Mouse (Mus musculus) forebrain, embryonic 12.5 days (tissue): ENCODE results near the gene Fance. TPM values are rescaled to one million over a fixed set of nuclear protein-coding genes. Genes with fewer than 3 reads are reported as not detected.
"Not testable (repeated sequence)": the region's sequence is repeated elsewhere in the genome, so short reads cannot be mapped to it uniquely, and the experiment has no call there.

Source experiments
- ATAC-seq: fragments of 200-750 bp; cut with Nextera tagmentation; 2 replicates; pipeline ENCODE4 v1.8.0; 2017; ENCODE audit warnings: moderate TSS enrichment; ENCODE audit not compliant: low FRiP score
- H3K27ac ChIP-seq: fragments of 300-500 bp; sonication (generic); 2 replicates; pipeline ENCODE4 v1.5.1; 2016; ENCODE audit warnings: mild to moderate bottlenecking
- H3K27me3 ChIP-seq: fragments of 300-500 bp; sonication (generic); 2 replicates; pipeline ENCODE4 v1.6.1; 2016; ENCODE audit warnings: mild to moderate bottlenecking
- H3K36me3 ChIP-seq: fragments of 300-500 bp; sonication (generic); replicated peaks from 2 replicates; pipeline ENCODE4 v1.6.1; 2016; ENCODE audit warnings: mild to moderate bottlenecking
- H3K4me1 ChIP-seq: fragments of 300-500 bp; sonication (generic); 2 replicates; pipeline ENCODE4 v1.6.1; 2016
- H3K4me2 ChIP-seq: fragments of 300-500 bp; sonication (generic); 2 replicates; pipeline ENCODE4 v1.6.1; 2016; ENCODE audit warnings: mild to moderate bottlenecking, moderate library complexity
- H3K4me3 ChIP-seq: fragments of 300-500 bp; sonication (generic); replicated peaks from 2 replicates; pipeline ENCODE4 v1.5.1; 2016; ENCODE audit warnings: mild to moderate bottlenecking
- H3K9ac ChIP-seq: fragments of 300-500 bp; sonication (generic); 2 replicates; pipeline ENCODE4 v1.6.1; 2016; ENCODE audit warnings: mild to moderate bottlenecking
- H3K9me3 ChIP-seq: fragments of 300-500 bp; sonication (generic); 2 replicates; pipeline ENCODE4 v1.6.1; 2016
- WGBS: fragments of 180-500 bp; shearing (Covaris S2); methylation state at CpG from one replicate; pipeline ENCODE4 v1.1.7; 2016; 5-methylcytosine and 5-hydroxymethylcytosine counted together
- polyA plus RNA-seq: library from polyadenylated mRNA; unstranded; fragments of >200 nt; fragmentation: Nextera tagmentation; extraction: Ambion mirVana; gene quantifications from 2 replicates; pipeline ENCODE4 v1.2.1, GENCODE M21; 2016

The Fance gene
- polyA plus RNA-seq, 1 experiment from 2014 or later, result 25.9 TPM

GRCm38 (mm10) chr17:28330232-28330546 lies 16.9 kb downstream of the Fance start:
- peaks cover 30% of the 10 kb centered on the region for H3K4me1 ChIP-seq
- 0 out of 2 replicates have a peak overlapping the region, but pooled peaks have one; percentile 47 for H3K27ac ChIP-seq
- peak overlapping the region; percentile 87 for H3K4me2 ChIP-seq
- H3K27me3 ChIP-seq, result no peaks in the 10 kb centered on the region
- peak overlapping the region; percentile 90 for H3K4me3 ChIP-seq
- H3K36me3 ChIP-seq, result peaks cover 38% of the 10 kb centered on the region
- peak overlapping the region; percentile 99 for H3K9ac ChIP-seq
- 57% methylated on average over 2 of the region's 2 CpGs for WGBS
- H3K9me3 ChIP-seq, result no peaks in the 10 kb centered on the region
- no peak for ATAC-seq

GRCm38 (mm10) chr17:28330590-28330989 lies 17.3 kb downstream of the Fance start:
- H3K9me3 ChIP-seq, H3K27ac ChIP-seq, H3K9ac ChIP-seq, ATAC-seq, H3K4me2 ChIP-seq, H3K4me3 ChIP-seq, H3K27me3 ChIP-seq: not testable (repeated sequence)
- peaks cover 38% of the 10 kb centered on the region for H3K36me3 ChIP-seq
- WGBS, result 78% methylated on average over 8 of the region's 8 CpGs
- H3K4me1 ChIP-seq, result peaks cover 30% of the 10 kb centered on the region

GRCm38 (mm10) chr17:28331241-28332112 lies 18.2 kb downstream of the Fance start:
- Histone ChIP-seq H3K4me1 (peaks cover 30% of the 10 kb centered on the region), H3K4me3 (no peak overlapping the region)

GRCm38 (mm10) chr17:28332113-28332914 lies 19.0 kb downstream of the Fance start:
- Histone ChIP-seq H3K9ac (no peak overlapping the region), H3K27me3 (no peaks in the 10 kb centered on the region), H3K4me2 (no peak overlapping the region), H3K4me1 (peaks cover 30% of the 10 kb centered on the region), H3K27ac (peak overlapping the region; percentile 25; the same call in 1 of the 2 replicates), H3K9me3 (no peaks in the 10 kb centered on the region), H3K4me3 (no peak overlapping the region), H3K36me3 (peaks cover 35% of the 10 kb centered on the region)
- no peak for ATAC-seq
- WGBS, result 49% methylated on average over 13 of the region's 13 CpGs

More at GRCm38 (mm10) chr17:28331241-28332112, 18.2 kb downstream of the Fance start:
- Histone ChIP-seq H3K4me2 (no peak overlapping the region), H3K27ac (peak overlapping the region; percentile 25; the same call in 1 of the 2 replicates), H3K9ac (no peak overlapping the region), H3K9me3 (no peaks in the 10 kb centered on the region), H3K36me3 (peaks cover 36% of the 10 kb centered on the region), H3K27me3 (no peaks in the 10 kb centered on the region)
- 41% methylated on average over 5 of the region's 7 CpGs for WGBS
- no peak for ATAC-seq

- peak overlapping the region; percentile 36; the same call in 1 of the 2 replicates for H3K27ac ChIP-seq
- H3K4me3 ChIP-seq, result no peak overlapping the region
- H3K36me3 ChIP-seq, result peaks cover 35% of the 10 kb centered on the region
- H3K4me2 ChIP-seq, result no peak overlapping the region
- H3K9me3 ChIP-seq, result no peaks in the 10 kb centered on the region
- peaks cover 23% of the 10 kb centered on the region for H3K4me1 ChIP-seq
- no peaks in the 10 kb centered on the region for H3K27me3 ChIP-seq
- H3K9ac ChIP-seq, result no peak overlapping the region
- 58% methylated on average over 31 of the region's 31 CpGs for WGBS
- ATAC-seq, result no peak
Measured at GRCm38 (mm10) chr17:28332915-28333546, 19.7 kb downstream of the Fance start.

- peaks cover 9% of the 10 kb centered on the region for H3K4me1 ChIP-seq
- WGBS, result 79% methylated on average over 10 of the region's 10 CpGs
- H3K36me3 ChIP-seq, result peaks cover 33% of the 10 kb centered on the region
- no peak overlapping the region for H3K9ac ChIP-seq
- no peaks in the 10 kb centered on the region for H3K27me3 ChIP-seq
- H3K9me3 ChIP-seq, result no peaks in the 10 kb centered on the region
- H3K27ac ChIP-seq, result no peak overlapping the region
- no peak for ATAC-seq
- H3K4me3 ChIP-seq, result no peak overlapping the region
- no peak overlapping the region for H3K4me2 ChIP-seq
Measured at GRCm38 (mm10) chr17:28335267-28335666, 21.9 kb downstream of the Fance start.

GRCm38 (mm10) chr17:28337547-28337946 lies 24.2 kb downstream of the Fance start:
- H3K9me3 ChIP-seq, result no peaks in the 10 kb centered on the region
- H3K36me3 ChIP-seq, result peaks cover 20% of the 10 kb centered on the region
- H3K27me3 ChIP-seq, result no peaks in the 10 kb centered on the region
- peaks cover 22% of the 10 kb centered on the region for H3K4me1 ChIP-seq
- no peak overlapping the region for H3K4me3 ChIP-seq
- no peak overlapping the region for H3K27ac ChIP-seq
- WGBS, result 91% methylated on average over 7 of the region's 7 CpGs
- no peak overlapping the region for H3K4me2 ChIP-seq
- no peak for ATAC-seq
- H3K9ac ChIP-seq, result no peak overlapping the region

- Histone ChIP-seq H3K27me3 (0 out of 2 replicates have a peak, but pooled peaks cover 13% of the 10 kb centered on the region), H3K9me3 (no peaks in the 10 kb centered on the region), H3K4me3 (no peak overlapping the region), H3K9ac (peak overlapping the region; percentile 54), H3K36me3 (peaks cover 14% of the 10 kb centered on the region), H3K4me1 (peaks cover 23% of the 10 kb centered on the region), H3K27ac (0 out of 2 replicates have a peak overlapping the region, but pooled peaks have one; percentile 51), H3K4me2 (peak overlapping the region; percentile 55)
- WGBS, result 75% methylated on average over 7 of the region's 7 CpGs
- ATAC-seq, result no peak; the same call in 1 of the 2 replicates
Measured at GRCm38 (mm10) chr17:28340578-28340977, 27.3 kb downstream of the Fance start.

- Histone ChIP-seq H3K27ac (peak overlapping the region; percentile 51; the same call in 1 of the 2 replicates), H3K4me3 (peak overlapping the region; percentile 28), H3K27me3 (0 out of 2 replicates have a peak, but pooled peaks cover 14% of the 10 kb centered on the region), H3K36me3 (peaks cover 10% of the 10 kb centered on the region), H3K4me2 (peak overlapping the region; percentile 55), H3K9me3 (no peaks in the 10 kb centered on the region), H3K9ac (peak overlapping the region; percentile 54), H3K4me1 (peaks cover 28% of the 10 kb centered on the region)
- ATAC-seq, result peak; percentile 84
- WGBS, result 5% methylated on average over 26 of the region's 26 CpGs
Measured at GRCm38 (mm10) chr17:28341091-28341490, 27.8 kb downstream of the Fance start.

GRCm38 (mm10) chr17:28344050-28344607 lies 30.8 kb downstream of the Fance start:
- Histone ChIP-seq H3K27me3 (0 out of 2 replicates have a peak, but pooled peaks cover 20% of the 10 kb centered on the region), H3K9ac (peak overlapping the region; percentile 21; the same call in 1 of the 2 replicates), H3K4me1 (peaks cover 45% of the 10 kb centered on the region), H3K27ac (no peak overlapping the region), H3K36me3 (peaks cover 7% of the 10 kb centered on the region; the same call in 1 of the 2 replicates), H3K4me2 (no peak overlapping the region; the same call in 1 of the 2 replicates), H3K4me3 (no peak overlapping the region), H3K9me3 (no peaks in the 10 kb centered on the region)
- WGBS, result 41% methylated on average over 4 of the region's 4 CpGs
- ATAC-seq, result no peak

- Histone ChIP-seq H3K36me3 (peaks cover 5% of the 10 kb centered on the region; the same call in 1 of the 2 replicates), H3K9me3 (no peaks in the 10 kb centered on the region), H3K4me1 (peaks cover 50% of the 10 kb centered on the region), H3K9ac (no peak overlapping the region), H3K27me3 (0 out of 2 replicates have a peak, but pooled peaks cover 20% of the 10 kb centered on the region), H3K27ac (no peak overlapping the region), H3K4me2 (no peak overlapping the region), H3K4me3 (no peak overlapping the region)
- no peak for ATAC-seq
- WGBS, result 64% methylated on average over 3 of the region's 3 CpGs
Measured at GRCm38 (mm10) chr17:28344670-28345069, 31.4 kb downstream of the Fance start.
